Mouse (Mus musculus) kidney, adult 18-20 months (tissue): ENCODE measurements around the gene Bmp7.

Experiments used
- DNase-seq: peaks from one replicate; pipeline ENCODE4 v3.0.0; 2021

Gene Bmp7

GRCm38 (mm10) chr2:172940003-172940798, at the start of gene Bmp7:
Gene Bmp7 (minus strand): TSS chr2:172940321.
- DNase-seq: peak; percentile 89

- peak; percentile 78 for DNase-seq
These were observed 42.8 kb upstream of the Bmp7 start for GRCm38 (mm10) chr2:172982776-172983561.

GRCm38 (mm10) chr2:172979666-172980345, 39.7 kb upstream of the Bmp7 start:
- DNase-seq: no peak

GRCm38 (mm10) chr2:172978131-172978633, 38.1 kb upstream of the Bmp7 start:
- DNase-seq: no peak

GRCm38 (mm10) chr2:172977409-172978130, 37.4 kb upstream of the Bmp7 start, which contains the start of gene Spo11:
Gene Spo11 (plus strand): TSS chr2:172977700.
- DNase-seq: no peak

- DNase-seq: no peak
These were observed 36.6 kb upstream of the Bmp7 start for GRCm38 (mm10) chr2:172976661-172977238.

- DNase-seq: no peak
These were observed 35.0 kb upstream of the Bmp7 start for GRCm38 (mm10) chr2:172975159-172975558.

GRCm38 (mm10) chr2:172974701-172975100, 34.6 kb upstream of the Bmp7 start:
- no peak for DNase-seq

- no peak for DNase-seq
These were observed 33.9 kb upstream of the Bmp7 start for GRCm38 (mm10) chr2:172973806-172974565.

GRCm38 (mm10) chr2:172971865-172972264, 31.7 kb upstream of the Bmp7 start:
- DNase-seq: no peak

- DNase-seq: no peak
These were observed 26.4 kb upstream of the Bmp7 start for GRCm38 (mm10) chr2:172966480-172966879.

GRCm38 (mm10) chr2:172965249-172965648, 25.1 kb upstream of the Bmp7 start:
- peak; percentile 47 for DNase-seq

GRCm38 (mm10) chr2:172961211-172961610, 21.1 kb upstream of the Bmp7 start:
- DNase-seq: peak; percentile 67

- DNase-seq: no peak
These were observed 20.2 kb upstream of the Bmp7 start for GRCm38 (mm10) chr2:172960350-172960749.

GRCm38 (mm10) chr2:172959006-172959768, 19.1 kb upstream of the Bmp7 start:
- DNase-seq: no peak

GRCm38 (mm10) chr2:172958579-172958978, 18.5 kb upstream of the Bmp7 start:
- DNase-seq: no peak

GRCm38 (mm10) chr2:172951976-172952375, 11.9 kb upstream of the Bmp7 start:
- no peak for DNase-seq

GRCm38 (mm10) chr2:172950722-172951121, 10.6 kb upstream of the Bmp7 start:
- no peak for DNase-seq

GRCm38 (mm10) chr2:172950119-172950676, 10.1 kb upstream of the Bmp7 start:
- no peak for DNase-seq

GRCm38 (mm10) chr2:172949051-172949450, 8.9 kb upstream of the Bmp7 start:
- no peak for DNase-seq
